Mouse (Mus musculus): Measurements from ENCODE around the gene Golt1b.

DNA sequence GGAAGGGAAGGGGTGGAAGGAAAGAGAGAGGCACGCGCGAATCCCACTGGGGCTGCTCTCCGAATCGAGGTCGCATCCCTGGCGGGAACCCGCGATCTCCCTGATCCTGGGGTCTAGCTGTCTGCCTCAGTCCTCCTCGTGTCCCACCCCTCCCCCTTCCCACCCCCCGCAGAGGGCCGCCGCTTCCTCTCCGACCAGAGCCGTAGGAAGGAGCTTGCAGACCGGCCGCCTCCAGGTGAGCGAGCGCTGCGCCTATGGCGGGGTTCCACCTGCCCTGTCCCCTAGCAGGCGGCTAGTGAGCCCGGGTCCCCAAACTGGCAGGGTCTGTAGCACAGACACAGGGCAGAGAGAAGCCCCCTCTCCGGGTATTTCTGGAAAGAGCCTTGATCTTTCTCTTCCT lies 27.6 kb downstream of the Golt1b start:
- TF ChIP-seq CTCF (IDR thresholded peaks at IDR 0.05; ENCODE audit: extremely low read depth, insufficient read length, insufficient replicate concordance, low read depth, low read length) (no peak), POLR2A (IDR thresholded peaks at IDR 0.05; ENCODE audit: low read depth, low read length) (no peak)

Measured in small intestine, adult 2 months (tissue).